Mouse (Mus musculus) left cerebral cortex, postnatal 4 days (tissue): Measurements from ENCODE around the gene Cipc. TPM values are rescaled to one million over a fixed set of nuclear protein-coding genes. Genes with fewer than 3 reads are reported as not detected.

Experiments
- DNase-seq: peaks from one replicate; pipeline ENCODE4 v3.0.0-alpha.2; 2022
- intact Hi-C: fragments of 180-260 bp; cut with DNase I; formaldehyde crosslinking; loops from one replicate; pipeline ENCODE4 v1.15.1; 2025
- total RNA-seq, 2 experiments: library from RNA; stranded (reverse); gene quantifications; 2 replicates each; pipeline ENCODE4 v1.2.3; 2021

Cipc gene
- total RNA-seq, 2 experiments from 2014 or later: 56.9 to 60.6 TPM

- intact Hi-C loops: no loop called here
- DNase-seq: peak; percentile 59
Observed at GRCm38 (mm10) chr12:86983470-86984193, 36.8 kb downstream of the Cipc start.

GRCm38 (mm10) chr12:86984194-86984555 lies 37.3 kb downstream of the Cipc start:
- DNase-seq: no peak
- intact Hi-C loops: no loop called here

DNA sequence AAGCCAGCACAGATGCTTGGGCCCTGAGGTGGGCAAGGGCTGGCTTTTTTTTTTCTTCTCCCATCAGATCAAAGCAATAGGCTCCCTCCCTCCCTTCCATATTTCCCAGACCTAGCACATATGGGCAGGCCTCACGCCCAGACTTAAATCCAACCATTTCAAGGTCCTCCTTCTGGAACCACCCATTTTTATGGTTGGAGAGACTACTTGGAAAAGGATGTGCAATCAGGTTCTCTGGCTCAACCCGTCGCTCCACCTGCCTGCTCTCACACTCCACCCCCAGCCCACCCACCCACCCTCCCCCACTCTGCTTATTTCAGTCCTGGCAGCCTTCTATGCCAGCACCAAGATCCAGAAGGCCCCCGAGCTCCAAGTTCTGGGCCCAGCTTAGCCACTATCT lies 39.7 kb downstream of the Cipc start:
- intact Hi-C loops: no loop called here
- DNase-seq: no peak

GRCm38 (mm10) chr12:86988227-86988626 lies 41.4 kb downstream of the Cipc start:
- intact Hi-C loops: no loop called here
- DNase-seq: no peak

DNA sequence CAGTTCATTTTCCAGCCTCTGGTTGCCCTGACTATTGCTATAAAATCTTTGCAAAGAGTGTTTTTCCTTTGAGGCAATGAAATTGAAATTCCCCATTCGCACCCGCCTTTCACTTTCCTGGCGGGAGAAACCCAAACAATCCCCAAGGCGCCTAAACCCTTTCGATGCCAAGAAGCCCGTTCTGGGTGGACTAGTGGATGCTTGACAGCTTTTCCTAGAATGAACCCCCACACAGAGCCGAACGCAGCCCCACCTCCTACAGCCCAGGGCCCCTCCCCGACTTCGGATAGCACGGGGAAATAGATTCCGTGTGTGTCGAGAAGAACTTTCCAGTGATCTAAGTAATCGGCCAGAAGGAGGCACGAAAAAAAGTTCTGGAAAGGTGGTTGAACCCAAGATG lies 42.5 kb downstream of the Cipc start:
- intact Hi-C loops: no loop called here
- no peak for DNase-seq

GRCm38 (mm10) chr12:86989890-86990754 lies 43.3 kb downstream of the Cipc start, which contains the start of gene Zdhhc22:
Gene Zdhhc22, minus strand, starts transcription at chr12:86990430.
- peak; percentile 67 for DNase-seq
- intact Hi-C loops: no loop called here

DNA sequence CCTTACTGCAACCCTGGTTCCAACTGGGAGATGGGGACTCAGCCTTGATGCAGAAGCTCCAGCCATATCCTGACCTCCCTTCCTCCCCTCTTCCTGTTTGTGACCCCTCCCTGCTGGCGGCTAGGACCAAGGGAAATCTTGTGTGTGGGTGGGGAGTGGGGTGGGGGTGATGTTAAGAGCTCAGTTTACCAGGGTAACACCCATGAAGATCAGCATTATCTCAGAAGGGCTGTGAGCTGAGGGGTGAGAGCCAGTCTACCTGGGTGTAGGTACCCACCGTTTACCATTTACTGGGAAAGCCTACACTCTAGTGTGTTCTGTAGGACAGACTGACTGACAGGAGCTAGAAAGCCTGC lies 43.9 kb downstream of the Cipc start:
- intact Hi-C loops: no loop called here
- no peak for DNase-seq

GRCm38 (mm10) chr12:86994166-86994565 lies 47.3 kb downstream of the Cipc start:
- DNase-seq: no peak
- intact Hi-C loops: no loop called here

GRCm38 (mm10) chr12:86994776-86995175 lies 47.9 kb downstream of the Cipc start:
- DNase-seq: no peak
- intact Hi-C loops: no loop called here

GRCm38 (mm10) chr12:86995931-86996330 lies 49.1 kb downstream of the Cipc start:
- intact Hi-C loops: no loop called here

DNA sequence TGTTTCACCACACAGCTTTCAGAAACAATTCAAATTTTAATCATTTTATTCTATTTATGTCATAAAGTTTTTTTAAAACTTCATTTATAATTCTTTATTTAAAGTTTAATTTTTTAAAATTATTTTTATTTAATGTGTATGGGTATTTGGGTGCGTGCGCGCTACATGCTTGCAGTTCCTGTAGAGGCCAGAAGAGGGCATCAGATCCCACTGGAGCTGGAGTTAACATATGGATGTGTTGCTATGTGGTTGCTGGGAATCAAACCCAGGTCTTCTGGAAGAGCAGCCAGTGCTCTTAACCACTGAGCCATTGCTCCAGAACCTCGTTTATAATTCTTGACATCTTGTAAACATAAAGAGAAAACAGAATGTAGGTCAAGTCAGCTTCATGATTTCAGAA lies 51.9 kb downstream of the Cipc start:
- no peak for DNase-seq
- intact Hi-C loops: no loop called here

More at GRCm38 (mm10) chr12:86995931-86996330, 49.1 kb downstream of the Cipc start:
- no peak for DNase-seq

- DNase-seq: no peak
- intact Hi-C loops: no loop called here
Observed at GRCm38 (mm10) chr12:86999283-86999820, 52.5 kb downstream of the Cipc start.

- intact Hi-C loops: no loop called here
- DNase-seq: no peak
Observed at GRCm38 (mm10) chr12:87000151-87000839, 53.5 kb downstream of the Cipc start.

GRCm38 (mm10) chr12:87000840-87001176 lies 54.0 kb downstream of the Cipc start:
- intact Hi-C loops: no loop called here
- no peak for DNase-seq

- no peak for DNase-seq
- intact Hi-C loops: loop anchor here (2.0 kb wide), 1 partner anchor 51 kb away; no protein-coding TSS in a partner anchor
Observed at GRCm38 (mm10) chr12:87002209-87002608, 55.4 kb downstream of the Cipc start.

GRCm38 (mm10) chr12:87002815-87003214 lies 56.0 kb downstream of the Cipc start:
- intact Hi-C loops: loop anchor here (2.0 kb wide), 1 partner anchor 50 kb away; no protein-coding TSS in a partner anchor

DNA sequence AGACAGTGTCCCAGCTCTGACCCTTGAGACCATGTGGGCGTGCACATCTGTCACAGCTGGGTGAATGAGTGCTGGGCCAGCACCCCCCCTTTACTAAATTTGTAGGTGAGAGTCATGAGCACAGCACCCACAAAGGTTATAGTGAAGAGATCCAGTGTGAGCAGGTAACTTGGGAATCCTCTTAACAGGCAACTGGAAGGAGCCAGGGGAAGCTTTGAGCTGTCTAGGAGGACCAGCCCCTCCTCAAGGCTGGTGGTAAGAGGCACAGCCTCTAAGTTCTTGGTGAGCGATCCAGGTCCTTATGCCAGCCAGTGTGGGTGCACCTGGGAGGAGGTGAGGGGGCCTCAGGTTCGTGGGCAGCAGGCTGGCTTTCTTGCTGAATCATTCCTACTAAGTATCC lies 56.8 kb downstream of the Cipc start:
- intact Hi-C loops: loop anchor here (2.0 kb wide), 1 partner anchor 49 kb away; no protein-coding TSS in a partner anchor
- no peak for DNase-seq

More at GRCm38 (mm10) chr12:87002815-87003214, 56.0 kb downstream of the Cipc start:
- no peak for DNase-seq

DNA sequence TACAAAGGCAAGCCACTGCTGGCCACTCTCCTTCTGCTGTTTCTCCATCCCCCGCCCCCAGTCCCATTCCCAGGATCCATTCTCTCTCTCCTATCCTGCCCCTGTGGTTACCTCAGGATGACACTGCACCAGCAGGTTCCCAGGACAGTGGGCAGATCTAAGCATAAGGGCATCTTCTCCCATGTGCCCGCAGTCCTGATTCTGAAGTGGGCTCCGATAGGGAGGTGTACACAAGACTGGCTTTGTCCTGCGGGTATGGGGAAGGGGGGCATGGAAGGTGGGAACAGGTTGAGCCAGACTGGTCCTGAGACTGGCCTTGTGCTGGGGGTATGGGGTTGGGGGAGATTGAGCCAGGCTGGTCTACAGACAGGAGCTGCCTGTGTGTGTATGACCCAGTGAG lies 57.8 kb downstream of the Cipc start:
- no peak for DNase-seq
- intact Hi-C loops: no loop called here
